Mouse (Mus musculus) embryonic fibroblast, embryonic 13.5 days (primary cell): Measurements from ENCODE around the gene P2rx6.

Experiments
- CTCF ChIP-seq: IDR thresholded peaks from 2 replicates; pipeline ENCODE4 v1.5.1; 2011; ENCODE audit warnings: mild to moderate bottlenecking, control low read depth, low read length, moderate library complexity, borderline replicate concordance; ENCODE audit not compliant: insufficient read depth
- POLR2A ChIP-seq: IDR thresholded peaks from 2 replicates; pipeline ENCODE4 v1.6.1; 2011; ENCODE audit warnings: low read depth, mild to moderate bottlenecking, control low read depth, low read length, moderate library complexity

DNA sequence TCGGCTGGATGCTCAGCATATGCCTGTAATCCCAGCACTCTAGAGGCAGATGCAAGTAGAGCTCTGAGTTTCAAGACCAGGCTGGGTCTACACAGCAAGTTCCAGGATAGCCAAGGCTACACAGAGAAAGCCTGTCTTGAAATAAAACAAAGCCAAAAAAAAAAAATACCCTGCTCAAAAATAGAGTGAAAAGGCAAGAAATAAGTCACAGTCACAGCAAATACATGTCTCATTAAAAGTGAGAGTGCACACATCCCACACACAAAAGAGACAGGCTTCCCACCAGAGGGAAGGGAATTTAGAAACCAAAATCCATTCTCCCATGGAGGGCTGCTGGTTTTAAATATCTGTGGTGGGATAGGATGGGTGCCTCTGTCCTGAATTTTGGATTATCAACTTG lies 1.9 kb downstream of the P2rx6 start:
- TF ChIP-seq CTCF: no peak
- TF ChIP-seq POLR2A: no peak
